Mouse (Mus musculus) splenic B cell, adult 2 months (primary cell): Measurements from ENCODE around the gene Rin2.

Experiments used
- DNase-seq: peaks from one replicate; pipeline ENCODE4 v3.0.0-alpha.2; 2011; ENCODE audit warnings: low read depth, low spot score
- H3K27me3 ChIP-seq: 2 replicates; pipeline ENCODE4 v1.6.1; 2012; ENCODE audit warnings: mild to moderate bottlenecking, low read length, moderate library complexity, mixed read lengths; ENCODE audit not compliant: control insufficient read depth, poor library complexity, insufficient read depth, severe bottlenecking
- H3K36me3 ChIP-seq: 2 replicates; pipeline ENCODE4 v1.6.1; 2012; ENCODE audit warnings: mild to moderate bottlenecking, low read length, moderate library complexity, mixed read lengths; ENCODE audit not compliant: control insufficient read depth, poor library complexity, insufficient read depth, severe bottlenecking

The Rin2 gene

DNA sequence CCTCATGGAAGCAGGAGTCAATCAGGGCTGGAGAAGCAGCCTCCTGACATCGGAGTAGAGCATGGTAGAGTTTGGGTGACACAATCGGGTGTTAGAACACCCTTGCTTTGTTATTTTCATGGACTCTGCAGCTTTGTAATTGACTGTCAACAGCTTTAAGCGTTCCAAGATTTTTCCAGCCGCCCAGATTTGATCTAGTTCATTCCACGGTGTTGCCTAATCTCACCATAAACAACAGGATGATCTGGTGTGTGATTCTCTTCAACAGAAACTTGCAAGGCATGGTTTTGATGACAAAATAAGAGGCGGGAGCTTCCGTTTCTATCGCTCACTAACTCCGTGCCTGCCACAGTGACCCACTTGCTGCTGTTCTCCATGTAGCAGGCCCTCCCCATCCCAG, 180.8 kb downstream of the Rin2 start:
- no peak for DNase-seq
- Histone ChIP-seq H3K27me3 (no peaks in the 10 kb centered on the region), H3K36me3 (no peaks in the 10 kb centered on the region)

DNA sequence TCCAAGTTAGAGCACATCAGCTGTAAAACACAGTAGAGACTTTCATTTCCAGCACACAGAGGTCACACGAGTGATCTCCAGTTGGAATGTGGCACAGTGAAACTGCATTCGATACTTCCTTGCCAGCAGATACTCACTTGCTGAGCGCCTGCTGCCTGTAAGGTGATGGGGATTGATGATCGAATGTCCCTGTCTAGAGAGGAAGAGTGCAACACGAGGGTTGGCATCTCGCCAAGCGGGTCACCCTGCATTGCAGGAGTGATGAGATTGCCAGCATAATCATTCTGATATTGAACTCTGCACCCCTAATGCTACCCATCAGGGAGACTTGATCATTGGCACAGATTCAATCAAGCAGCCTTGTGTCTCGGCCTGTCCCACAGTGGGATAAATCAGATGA, 182.8 kb downstream of the Rin2 start:
- Histone ChIP-seq H3K27me3 (no peaks in the 10 kb centered on the region), H3K36me3 (no peaks in the 10 kb centered on the region)
- DNase-seq = no peak

DNA sequence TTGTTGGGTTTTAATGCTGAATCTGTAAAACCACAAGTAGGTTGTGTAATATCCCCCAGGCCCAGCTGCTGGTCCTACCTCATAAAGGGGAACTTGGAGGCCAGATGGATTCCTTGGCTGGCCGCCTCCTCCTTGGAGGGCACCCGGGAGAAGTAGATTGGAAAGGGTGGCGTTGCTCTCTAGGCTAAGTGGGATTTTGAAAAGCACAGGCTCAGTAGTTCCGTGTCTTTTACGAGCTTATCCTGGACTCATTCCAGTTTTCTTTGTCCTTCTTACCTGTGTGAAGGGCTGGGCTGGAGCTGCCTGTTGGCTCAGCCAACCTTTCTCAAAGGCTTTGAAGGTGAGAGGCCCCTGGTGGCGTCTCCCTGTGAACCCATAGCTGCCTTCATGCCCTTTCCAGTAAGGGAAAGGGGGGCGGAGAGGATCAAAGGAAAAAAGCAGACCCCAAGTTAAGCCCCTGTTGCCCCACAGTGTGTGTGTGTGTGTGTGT, 184.5 kb downstream of the Rin2 start:
- DNase-seq = no peak
- Histone ChIP-seq H3K27me3 (no peaks in the 10 kb centered on the region), H3K36me3 (no peaks in the 10 kb centered on the region)

DNA sequence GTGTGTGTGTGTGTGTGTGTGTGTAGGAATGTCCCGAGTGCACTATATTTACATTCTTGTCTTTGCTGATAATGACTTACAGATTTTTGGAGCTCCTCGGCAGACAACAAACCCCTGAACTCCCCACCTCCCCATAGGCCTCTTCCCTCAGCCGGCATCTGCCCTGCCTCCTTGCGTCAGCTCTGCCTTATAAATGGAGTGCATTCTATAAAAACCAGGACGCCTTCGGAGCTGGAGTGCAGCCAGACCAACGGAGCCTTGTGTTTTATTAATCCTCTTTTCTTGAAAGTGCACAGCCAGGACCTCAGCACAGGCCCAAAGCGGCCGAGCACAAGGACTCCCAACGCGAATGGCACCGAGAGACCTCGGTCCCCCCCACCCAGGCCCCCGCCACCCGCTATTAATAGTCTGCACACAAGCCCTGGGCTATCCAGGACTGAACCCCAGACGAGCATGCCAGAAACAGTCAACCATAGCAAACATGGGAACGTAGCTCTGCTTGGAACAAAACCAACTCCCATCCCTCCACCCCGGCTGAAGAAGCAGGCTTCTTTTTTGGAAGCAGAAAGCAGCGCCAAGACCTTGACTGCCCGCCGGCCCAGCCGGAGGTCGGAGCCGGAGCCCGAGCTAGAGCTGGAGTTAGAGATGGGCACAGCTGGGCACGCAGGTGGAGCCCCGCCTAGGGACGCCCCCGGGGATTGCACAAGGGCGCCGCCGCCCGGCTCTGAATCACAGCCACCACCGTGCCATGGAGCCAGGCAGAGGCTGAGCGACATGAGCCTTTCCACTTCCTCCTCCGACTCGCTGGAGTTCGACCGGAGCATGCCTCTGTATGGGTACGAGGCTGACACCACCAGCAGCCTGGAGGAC, 185.2 kb downstream of the Rin2 start:
- Histone ChIP-seq H3K36me3 (no peaks in the 10 kb centered on the region), H3K27me3 (no peaks in the 10 kb centered on the region)
- no peak for DNase-seq

DNA sequence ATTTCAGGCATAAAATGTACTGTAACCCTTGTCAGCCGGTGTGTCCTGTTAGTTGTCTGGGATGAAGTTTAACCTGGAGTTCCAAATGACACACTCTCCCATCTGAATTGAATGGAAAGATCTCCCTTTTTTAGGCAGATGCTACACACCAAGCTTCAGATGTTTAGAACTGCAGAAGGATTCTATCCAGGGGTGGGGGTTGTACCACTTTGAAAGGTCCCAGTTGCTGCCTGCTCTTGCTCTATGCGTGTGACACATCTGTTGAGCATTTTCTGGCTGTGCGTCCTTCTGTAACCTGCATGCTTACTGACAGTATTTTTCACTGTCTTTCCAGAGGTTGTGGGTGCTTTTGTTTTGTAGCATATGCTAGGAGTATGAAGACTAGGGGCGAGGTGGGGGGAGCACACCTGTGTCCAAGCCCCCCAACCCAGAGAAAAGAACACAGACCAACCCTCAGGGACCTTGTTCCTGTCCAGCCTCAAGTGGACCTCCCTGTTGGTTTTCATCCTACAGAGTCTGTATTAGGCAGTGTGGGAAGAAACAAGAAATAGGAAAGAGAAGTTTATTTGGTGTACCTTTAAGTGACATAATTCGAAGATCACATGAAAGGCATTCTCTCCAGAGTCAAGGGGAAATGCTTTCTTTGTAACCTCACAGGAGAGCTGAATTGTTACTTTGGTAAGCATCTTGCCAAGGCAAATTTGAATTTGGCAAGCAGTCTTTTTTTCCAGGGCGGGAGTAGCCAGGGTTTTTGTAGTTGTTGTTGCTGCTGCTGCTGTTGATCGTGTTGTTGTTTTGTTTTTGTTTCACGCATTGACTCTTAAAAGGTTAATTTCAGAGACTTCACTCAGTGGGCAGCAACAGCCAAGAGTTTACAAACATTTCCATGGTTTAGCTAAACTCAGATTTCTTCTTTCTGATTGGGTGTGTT, 186.4 kb downstream of the Rin2 start:
- no peak for DNase-seq
- Histone ChIP-seq H3K27me3 (no peaks in the 10 kb centered on the region), H3K36me3 (no peaks in the 10 kb centered on the region)

DNA sequence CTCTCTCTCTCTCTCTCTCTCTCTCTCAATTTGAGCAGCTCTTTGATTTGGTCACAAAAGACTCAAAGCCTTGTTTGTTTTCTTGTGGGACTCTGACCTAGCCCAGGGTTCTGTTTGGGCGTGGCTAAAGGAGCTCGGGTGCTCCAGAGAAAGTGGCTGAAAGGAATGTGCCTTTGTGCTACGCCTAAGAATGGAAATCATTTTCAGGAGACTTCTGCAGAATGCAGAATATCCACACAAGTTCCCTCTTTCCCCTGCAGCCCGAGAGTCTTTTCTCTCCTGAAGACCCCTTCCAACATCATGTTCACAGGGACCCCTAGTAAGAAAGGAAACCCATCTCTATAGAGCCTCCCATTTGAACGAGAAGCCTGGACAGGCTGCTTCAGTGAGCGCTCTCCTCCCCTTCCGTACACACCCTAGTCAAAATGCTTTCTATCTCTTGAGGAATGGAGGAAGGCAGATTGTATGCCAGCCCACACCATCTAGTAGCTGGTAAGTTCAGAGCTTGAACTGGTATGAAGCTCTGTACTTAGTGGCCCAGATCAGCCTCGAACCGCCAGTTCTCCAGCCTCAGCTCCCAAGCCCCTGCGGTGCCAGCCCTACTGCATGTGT, 187.3 kb downstream of the Rin2 start:
- Histone ChIP-seq H3K27me3 (no peaks in the 10 kb centered on the region), H3K36me3 (no peaks in the 10 kb centered on the region)
- no peak for DNase-seq

DNA sequence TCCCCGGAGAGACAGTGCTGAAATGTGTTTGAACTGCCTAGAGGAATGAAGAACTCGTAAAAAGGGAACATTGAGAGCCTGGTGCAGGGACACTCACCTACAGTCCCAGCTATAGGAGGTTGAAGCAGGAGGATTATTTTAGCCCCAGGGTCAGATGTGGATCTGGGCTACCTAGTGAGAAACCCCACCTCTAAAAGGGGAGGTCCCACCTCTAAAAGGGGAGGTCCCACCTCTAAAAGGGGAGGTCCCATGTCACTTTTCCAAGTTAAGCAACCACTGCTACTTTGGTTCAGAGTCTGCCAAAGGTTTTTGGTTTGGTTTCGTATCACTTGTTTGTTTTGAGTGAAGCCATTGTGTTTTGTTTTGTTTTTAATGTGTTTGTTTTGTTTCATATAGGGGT, 190.3 kb downstream of the Rin2 start:
- no peak for DNase-seq
- Histone ChIP-seq H3K27me3 (no peaks in the 10 kb centered on the region), H3K36me3 (no peaks in the 10 kb centered on the region)

DNA sequence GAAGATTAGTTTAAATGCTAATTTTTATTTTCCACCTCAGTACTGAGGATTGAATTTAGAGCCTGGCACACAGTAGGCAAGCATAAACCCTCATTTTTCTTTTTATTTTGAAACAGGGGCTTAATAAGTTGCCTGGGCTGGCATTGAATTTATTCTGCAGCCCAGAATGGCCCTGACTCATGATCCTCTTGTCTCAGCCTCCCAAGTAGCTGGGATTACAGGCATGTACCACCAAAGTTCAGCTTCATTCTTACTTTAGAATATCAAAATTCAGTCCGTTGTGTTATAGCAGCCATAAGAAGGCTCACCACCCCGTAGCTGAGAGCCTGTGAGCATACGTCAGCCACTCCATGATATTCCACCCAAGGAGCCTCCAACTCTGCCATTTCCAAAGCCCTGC, 191.2 kb downstream of the Rin2 start:
- DNase-seq = no peak
- Histone ChIP-seq H3K27me3 (no peaks in the 10 kb centered on the region), H3K36me3 (no peaks in the 10 kb centered on the region)

DNA sequence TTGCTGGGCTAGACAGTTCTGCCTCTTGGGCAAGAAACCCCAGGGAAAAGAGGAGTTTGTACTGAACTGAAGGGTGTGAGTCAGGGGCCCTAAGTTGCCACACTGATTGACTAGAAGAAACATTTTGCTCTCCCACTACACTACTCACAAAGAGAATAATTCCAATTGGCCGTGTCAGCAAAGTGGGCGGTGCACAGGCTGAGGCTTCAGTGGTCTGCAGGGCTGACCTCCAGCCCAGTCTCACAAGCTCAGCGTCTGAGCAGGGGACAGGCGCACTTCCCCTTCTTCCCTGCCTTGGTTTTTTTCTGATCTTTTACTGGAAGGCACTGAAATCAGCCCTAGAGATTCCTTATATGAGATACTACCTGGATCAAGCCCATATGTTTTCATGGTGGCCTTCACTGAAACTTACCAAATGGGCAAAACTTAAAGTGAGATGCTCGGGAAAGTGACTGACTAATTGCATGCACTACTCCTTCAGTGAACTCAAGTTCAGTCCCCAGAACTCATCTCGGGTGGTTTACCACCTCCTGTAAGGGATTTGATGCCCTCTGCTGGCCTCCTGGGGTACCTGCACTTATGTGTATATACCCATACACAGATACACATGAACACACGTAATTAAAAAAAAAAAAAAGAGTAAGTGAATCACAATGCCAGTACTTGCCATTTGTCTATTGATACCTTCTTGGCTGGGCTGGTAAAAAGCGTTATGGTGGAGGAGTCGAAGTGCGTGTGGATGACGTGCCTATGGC, 191.9 kb downstream of the Rin2 start:
- no peaks in the 10 kb centered on the region for H3K36me3 ChIP-seq
- DNase-seq = no peak
- no peaks in the 10 kb centered on the region for H3K27me3 ChIP-seq

DNA sequence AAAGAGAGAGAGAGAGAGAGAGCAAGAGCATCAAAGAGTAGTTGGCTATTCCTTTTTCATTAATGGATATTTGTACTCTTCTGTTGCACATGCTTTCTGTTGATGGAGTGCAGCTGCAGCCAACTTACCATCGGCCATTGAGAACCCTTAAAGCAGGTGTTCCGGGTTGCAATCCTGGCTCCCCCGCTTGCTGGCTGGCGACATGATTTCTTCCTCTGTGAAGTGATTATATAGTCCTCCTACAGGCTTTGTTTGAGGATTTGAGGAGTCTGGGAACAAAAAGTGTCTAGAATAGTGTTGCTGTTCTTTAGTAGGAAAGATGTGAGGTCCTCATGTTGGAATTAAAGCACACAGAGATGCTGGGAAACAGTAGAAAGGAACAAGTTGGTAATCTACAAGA, 196.3 kb downstream of the Rin2 start:
- DNase-seq = no peak
- H3K27me3 ChIP-seq = no peaks in the 10 kb centered on the region

DNA sequence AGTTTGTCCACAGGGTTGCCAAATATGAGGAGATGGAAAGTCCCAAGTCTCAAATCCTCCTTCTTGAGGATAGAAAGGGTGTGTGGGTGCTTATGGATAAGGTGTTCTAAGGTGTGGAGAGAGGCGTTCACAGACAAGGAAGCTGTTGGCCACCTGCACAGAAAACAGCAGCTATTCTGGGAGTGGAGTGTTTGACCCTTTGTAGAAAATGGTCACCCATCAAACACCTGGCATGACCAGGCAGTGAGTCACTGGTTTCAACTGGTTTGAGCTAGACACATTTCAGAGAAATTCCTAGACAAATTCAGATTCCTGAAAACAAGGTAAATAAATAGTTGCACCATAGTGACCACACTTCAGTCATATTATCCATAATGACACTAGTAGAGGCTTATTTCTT, 197.1 kb downstream of the Rin2 start:
- Histone ChIP-seq H3K27me3 (no peaks in the 10 kb centered on the region), H3K36me3 (no peaks in the 10 kb centered on the region)
- no peak for DNase-seq

More for the DNA sequence above, 196.3 kb downstream of the Rin2 start:
- no peaks in the 10 kb centered on the region for H3K36me3 ChIP-seq

DNA sequence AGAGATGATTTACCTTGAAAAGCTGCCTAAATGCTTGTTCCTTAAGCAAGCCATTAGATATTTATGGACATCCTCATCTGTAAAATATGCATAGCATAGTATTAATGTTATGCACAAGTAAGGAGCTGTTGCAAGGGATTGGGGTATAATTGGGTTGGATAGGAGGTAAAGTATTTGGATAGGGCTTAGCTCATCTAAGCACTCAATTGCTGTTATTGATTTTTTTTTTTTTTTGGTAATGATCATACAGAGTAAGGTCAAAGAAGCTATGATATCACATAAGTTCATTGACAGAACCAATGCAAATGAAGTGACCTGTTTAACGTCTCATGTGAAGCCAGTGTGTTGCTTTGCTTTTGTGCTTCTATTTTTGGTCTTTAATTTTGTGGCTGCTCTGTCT, 198.9 kb downstream of the Rin2 start:
- no peak for DNase-seq
- no peaks in the 10 kb centered on the region for H3K36me3 ChIP-seq
- H3K27me3 ChIP-seq = no peaks in the 10 kb centered on the region

DNA sequence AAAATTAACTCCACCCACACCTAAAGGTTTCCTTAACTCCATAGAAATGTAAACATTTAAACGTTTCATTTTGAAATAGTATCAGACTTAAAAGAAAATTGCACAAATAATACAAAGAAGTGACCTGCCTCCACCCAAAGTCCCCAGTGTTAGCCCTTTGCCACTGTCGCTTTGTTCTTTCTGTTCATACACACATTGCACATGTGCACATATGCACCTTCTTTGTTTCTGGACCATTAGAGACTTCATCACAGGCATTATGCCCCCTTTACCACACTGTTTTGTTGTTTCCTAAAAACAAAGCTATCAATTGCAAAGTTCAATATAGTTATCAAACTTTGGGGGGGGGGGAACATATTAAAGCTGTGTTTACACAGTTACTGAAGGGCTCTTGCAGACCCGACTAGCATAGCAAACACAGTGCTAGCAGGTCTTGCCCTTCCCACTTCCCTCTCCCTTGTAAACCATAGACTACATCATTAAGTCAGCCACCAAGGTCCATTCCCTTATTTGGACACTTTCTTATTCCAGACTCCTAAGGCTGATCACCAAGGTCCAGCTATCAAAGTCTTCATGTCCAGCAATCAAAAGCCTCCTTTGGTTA, 200.0 kb downstream of the Rin2 start:
- no peaks in the 10 kb centered on the region for H3K36me3 ChIP-seq
- no peak for DNase-seq
- no peaks in the 10 kb centered on the region for H3K27me3 ChIP-seq

DNA sequence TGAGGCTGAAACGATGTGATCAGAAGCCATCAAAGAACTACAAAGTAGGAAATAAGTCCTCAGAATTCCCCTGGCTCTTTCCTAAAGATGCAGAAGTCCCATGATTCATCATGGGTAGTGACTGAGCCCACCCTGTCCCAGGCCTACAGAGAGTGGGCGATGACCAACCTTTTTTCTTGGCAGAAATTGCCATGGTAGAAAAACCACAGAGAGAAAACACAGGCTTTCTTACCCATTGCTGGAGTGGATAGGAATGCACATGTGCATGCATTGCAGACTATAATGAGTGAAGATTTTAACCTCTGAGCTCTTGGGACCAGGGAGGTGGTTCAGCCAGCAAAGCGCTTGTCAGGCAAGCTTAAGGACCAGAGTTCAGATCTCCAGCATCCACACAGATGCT, 202.2 kb downstream of the Rin2 start:
- Histone ChIP-seq H3K27me3 (no peaks in the 10 kb centered on the region), H3K36me3 (no peaks in the 10 kb centered on the region)
- no peak for DNase-seq
